Mouse (Mus musculus): Measurements from ENCODE around the gene Chst3. TPM values are rescaled to one million over a fixed set of nuclear protein-coding genes. Genes with fewer than 3 reads are reported as not detected.
A peak's percentile ranks its signal among the peaks of the same experiment; 100 is the strongest.
"Not testable (repeated sequence)": the region's sequence is repeated elsewhere in the genome, so short reads cannot be mapped to it uniquely, and the experiment has no call there.

The Chst3 gene
- polyA plus RNA-seq, 1 experiment from 2014 or later = 0.62 TPM

DNA sequence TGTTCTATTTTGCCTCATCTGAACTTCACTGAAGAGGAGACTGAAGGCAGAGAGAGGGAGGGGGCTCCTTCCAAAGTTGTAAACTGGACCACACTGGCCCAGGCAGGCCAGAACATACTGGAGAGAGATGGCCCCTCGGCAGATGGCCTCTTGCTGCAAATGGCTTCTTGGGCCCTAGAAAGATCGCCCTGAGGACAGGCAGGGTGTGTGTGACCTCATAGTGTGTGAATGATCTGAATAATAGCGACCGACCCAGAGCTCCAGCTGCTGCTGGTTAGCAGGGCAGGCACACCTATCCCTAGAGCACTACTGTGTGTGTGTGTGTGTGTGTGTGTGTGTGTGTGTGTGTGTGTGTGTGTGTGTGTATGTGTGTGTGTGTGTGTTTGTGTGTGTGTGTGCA is 33.1 kb upstream of the Chst3 start:
- H3K27ac ChIP-seq = no peak overlapping the region
- no peaks in the 10 kb centered on the region for H3K36me3 ChIP-seq
- no peak for ATAC-seq (replicated peaks; ENCODE audit: insufficient number of reproducible peaks, insufficient read depth, low FRiP score, low read depth)
- H3K4me3 ChIP-seq = no peak overlapping the region
- H3K27me3 ChIP-seq = no peaks in the 10 kb centered on the region
- no peaks in the 10 kb centered on the region for H3K9me3 ChIP-seq (replicated peaks)
- H3K9ac ChIP-seq = no peak overlapping the region
- 72% methylated on average over 4 of the region's 4 CpGs for WGBS
- H3K4me1 ChIP-seq (replicated peaks) = 0 out of 2 replicates have a peak, but pooled peaks cover 2% of the 10 kb centered on the region
- H3K4me2 ChIP-seq = no peak overlapping the region

DNA sequence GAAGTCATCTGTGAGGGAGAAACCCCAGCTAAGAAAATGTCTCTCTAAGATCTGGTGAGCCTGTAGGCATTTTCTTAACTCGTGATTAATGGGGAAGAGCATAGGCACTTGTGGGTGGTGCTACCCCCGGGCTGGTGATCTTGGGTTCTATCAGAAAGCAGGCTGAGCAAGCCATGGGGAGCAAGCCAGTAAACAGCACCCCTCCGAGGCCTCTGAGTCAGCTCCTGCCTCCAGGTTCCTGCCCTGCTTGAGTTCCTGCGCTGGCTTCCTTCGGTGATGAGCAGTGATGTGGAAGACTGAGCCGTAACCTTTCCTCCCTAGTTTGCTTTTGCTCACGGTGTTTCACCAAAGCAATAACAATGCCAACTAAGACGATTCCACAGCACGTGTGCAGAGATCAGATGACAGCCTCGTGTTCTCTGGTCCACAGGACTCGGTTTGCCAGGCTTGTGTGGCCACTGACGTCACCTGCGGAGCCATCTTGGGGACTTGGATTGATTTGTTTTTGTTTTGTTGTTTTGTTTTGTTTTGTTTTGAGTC is 31.4 kb upstream of the Chst3 start:
- 80% methylated on average over 13 of the region's 13 CpGs for WGBS

DNA sequence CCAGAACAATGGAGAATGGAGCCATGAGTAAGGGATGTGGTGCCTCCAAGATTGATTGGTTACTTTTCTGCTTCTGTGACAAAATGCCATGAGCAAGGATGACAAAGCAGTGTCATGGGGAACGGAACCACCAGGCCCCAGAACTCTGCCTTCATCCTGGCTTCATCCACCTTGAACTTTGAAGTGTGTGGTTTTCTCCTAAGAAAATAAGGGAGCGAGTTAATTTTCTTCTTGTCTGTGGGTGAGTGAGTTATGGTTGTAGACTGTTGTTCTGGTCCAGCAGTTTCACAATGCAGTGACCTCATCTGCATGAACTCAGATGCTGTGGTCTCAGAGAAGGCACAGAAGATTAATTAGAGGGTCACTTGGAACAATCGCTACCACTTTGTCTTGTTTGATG is 29.3 kb upstream of the Chst3 start:
- not testable (repeated sequence) for H3K27me3 ChIP-seq; H3K4me2 ChIP-seq; H3K4me3 ChIP-seq; H3K9ac ChIP-seq; ATAC-seq (replicated peaks; ENCODE audit: insufficient number of reproducible peaks, insufficient read depth, low FRiP score, low read depth); H3K36me3 ChIP-seq; H3K27ac ChIP-seq; H3K4me1 ChIP-seq (replicated peaks); H3K9me3 ChIP-seq (replicated peaks)
- 85% methylated on average over 3 of the region's 3 CpGs for whole genome bisulfite sequencing

More for the DNA sequence above, 31.4 kb upstream of the Chst3 start:
- no peaks in the 10 kb centered on the region for H3K36me3 ChIP-seq
- H3K4me1 ChIP-seq (replicated peaks) = no peaks in the 10 kb centered on the region
- H3K9me3 ChIP-seq (replicated peaks) = no peaks in the 10 kb centered on the region
- no peaks in the 10 kb centered on the region for H3K27me3 ChIP-seq
- H3K4me2 ChIP-seq = no peak overlapping the region
- ATAC-seq (replicated peaks; ENCODE audit: insufficient number of reproducible peaks, insufficient read depth, low FRiP score, low read depth) = no peak
- no peak overlapping the region for H3K4me3 ChIP-seq
- no peak overlapping the region for H3K27ac ChIP-seq
- H3K9ac ChIP-seq = no peak overlapping the region

DNA sequence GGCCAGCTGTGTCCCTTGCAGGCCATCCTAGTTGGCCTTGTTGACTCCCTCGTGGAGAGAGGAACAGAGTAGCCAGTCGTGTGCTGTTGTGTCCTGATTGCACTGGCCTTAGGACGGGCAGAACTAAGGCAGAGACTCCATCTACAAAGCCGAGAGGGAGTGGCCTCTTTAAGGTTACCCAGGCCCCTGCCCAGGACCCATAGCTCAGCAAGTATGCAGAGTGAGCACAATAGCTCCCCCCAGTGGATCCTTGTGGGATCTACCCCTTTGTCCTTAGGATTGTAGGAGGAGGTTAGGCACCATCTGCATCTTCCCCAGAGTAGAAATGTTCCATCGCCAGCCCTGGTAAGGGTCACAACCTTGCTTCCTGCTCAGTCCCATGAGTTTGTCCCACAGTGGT is 27.5 kb upstream of the Chst3 start:
- no peak for ATAC-seq (replicated peaks; ENCODE audit: insufficient number of reproducible peaks, insufficient read depth, low FRiP score, low read depth)
- H3K4me2 ChIP-seq = no peak overlapping the region
- no peak overlapping the region for H3K27ac ChIP-seq
- no peaks in the 10 kb centered on the region for H3K27me3 ChIP-seq
- no peak overlapping the region for H3K9ac ChIP-seq
- H3K4me3 ChIP-seq = no peak overlapping the region
- no peaks in the 10 kb centered on the region for H3K36me3 ChIP-seq
- no peaks in the 10 kb centered on the region for H3K9me3 ChIP-seq (replicated peaks)
- WGBS = 44% methylated on average over 5 of the region's 5 CpGs
- H3K4me1 ChIP-seq (replicated peaks) = no peaks in the 10 kb centered on the region

DNA sequence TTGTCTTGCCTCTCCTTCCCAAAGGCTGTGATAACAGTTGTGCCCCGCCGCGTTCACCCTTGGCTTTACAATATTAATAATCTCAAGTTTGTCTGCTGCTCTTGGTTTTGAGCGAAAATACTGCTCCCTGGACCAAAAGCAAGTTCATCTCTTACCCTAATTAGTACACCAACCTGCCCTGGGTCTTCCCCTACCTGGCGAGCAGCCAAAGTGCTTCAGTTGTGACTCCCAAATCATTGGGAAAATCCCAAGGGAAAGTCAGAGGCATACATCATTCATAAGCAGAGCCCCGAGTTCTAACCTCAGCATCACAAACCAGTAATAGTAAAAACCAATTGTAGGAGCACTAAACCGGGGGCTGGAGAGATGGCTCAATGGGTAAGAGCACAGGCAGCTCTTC is 26.6 kb upstream of the Chst3 start:
- Histone ChIP-seq H3K27ac (no peak overlapping the region), H3K4me1 (replicated peaks) (no peaks in the 10 kb centered on the region), H3K9me3 (replicated peaks) (no peaks in the 10 kb centered on the region), H3K36me3 (no peaks in the 10 kb centered on the region), H3K27me3 (no peaks in the 10 kb centered on the region), H3K9ac (no peak overlapping the region), H3K4me2 (no peak overlapping the region), H3K4me3 (no peak overlapping the region)
- ATAC-seq (replicated peaks; ENCODE audit: insufficient number of reproducible peaks, insufficient read depth, low FRiP score, low read depth) = no peak
- WGBS = 75% methylated on average over 7 of the region's 7 CpGs

DNA sequence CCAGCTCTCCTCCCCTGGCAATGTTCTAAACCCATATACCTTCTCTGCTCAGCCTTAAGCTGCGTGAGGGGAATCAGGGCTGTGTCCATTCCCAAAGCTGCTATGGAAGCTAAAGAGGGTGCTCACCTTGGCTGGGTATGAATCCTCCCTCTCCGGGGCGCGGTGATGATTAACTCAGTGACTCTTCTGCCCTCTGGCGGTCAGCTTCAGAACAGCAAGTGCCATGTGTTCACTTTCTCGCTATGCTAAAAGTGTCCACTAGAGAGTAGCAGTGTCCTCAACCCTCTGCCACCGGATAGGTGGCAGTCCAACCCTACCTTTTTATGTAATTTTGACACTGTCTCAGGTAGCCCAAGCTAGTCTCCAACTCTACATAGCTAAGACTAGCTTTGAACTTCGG is 26.0 kb upstream of the Chst3 start:
- Histone ChIP-seq H3K36me3 (no peaks in the 10 kb centered on the region), H3K9ac (no peak overlapping the region), H3K4me3 (no peak overlapping the region), H3K9me3 (replicated peaks) (no peaks in the 10 kb centered on the region), H3K4me2 (no peak overlapping the region), H3K27ac (no peak overlapping the region), H3K4me1 (replicated peaks) (no peaks in the 10 kb centered on the region), H3K27me3 (no peaks in the 10 kb centered on the region)
- WGBS = 2% methylated on average over 8 of the region's 8 CpGs
- peak; percentile 50; the same call in 1 of the 2 replicates for ATAC-seq (replicated peaks; ENCODE audit: insufficient number of reproducible peaks, insufficient read depth, low FRiP score, low read depth)

DNA sequence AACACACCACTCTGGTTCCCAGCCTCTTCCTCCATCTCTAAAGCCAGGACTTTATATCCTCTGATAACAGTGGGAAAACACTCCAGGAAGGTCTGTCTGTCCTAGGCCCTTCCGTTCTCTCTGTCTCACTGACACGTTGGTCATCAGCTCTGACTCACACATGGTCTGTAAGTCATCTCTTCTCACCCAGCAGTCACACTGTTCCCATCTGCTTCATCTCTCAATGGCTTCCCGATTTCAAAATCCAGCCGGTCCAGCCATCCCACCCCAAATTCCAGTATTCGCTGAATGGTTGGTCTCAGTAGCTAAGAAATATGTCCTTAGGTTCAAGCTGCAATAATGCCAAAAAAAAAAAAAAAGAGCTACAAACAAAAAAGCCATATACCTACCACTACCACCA is 24.9 kb upstream of the Chst3 start:
- no peak overlapping the region for H3K4me3 ChIP-seq
- no peaks in the 10 kb centered on the region for H3K4me1 ChIP-seq (replicated peaks)
- no peaks in the 10 kb centered on the region for H3K27me3 ChIP-seq
- no peak overlapping the region for H3K4me2 ChIP-seq
- H3K9ac ChIP-seq = no peak overlapping the region
- ATAC-seq (replicated peaks; ENCODE audit: insufficient number of reproducible peaks, insufficient read depth, low FRiP score, low read depth) = no peak
- no peak overlapping the region for H3K27ac ChIP-seq
- WGBS = 53% methylated on average over 5 of the region's 5 CpGs
- H3K36me3 ChIP-seq = no peaks in the 10 kb centered on the region
- no peaks in the 10 kb centered on the region for H3K9me3 ChIP-seq (replicated peaks)

DNA sequence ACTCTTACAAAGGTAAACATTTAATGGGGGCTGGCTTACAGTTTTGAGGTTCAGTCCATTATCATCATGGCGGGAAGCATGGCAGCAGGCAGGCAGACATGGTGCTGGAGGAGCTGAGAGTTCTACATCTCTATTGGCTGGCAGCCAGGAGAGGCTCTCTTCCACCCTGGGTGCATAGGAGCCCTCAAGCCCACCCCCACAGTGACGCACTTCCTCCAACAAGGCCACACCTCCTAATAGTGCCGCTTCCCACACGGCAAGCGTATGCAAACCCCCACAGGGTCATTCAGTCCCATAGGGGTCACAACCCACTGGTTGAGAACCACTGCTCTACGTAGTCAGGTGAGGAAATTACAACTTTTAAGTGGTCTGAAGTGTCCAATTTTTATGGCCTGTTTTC is 21.4 kb upstream of the Chst3 start:
- no peaks in the 10 kb centered on the region for H3K27me3 ChIP-seq
- no peaks in the 10 kb centered on the region for H3K9me3 ChIP-seq (replicated peaks)
- H3K27ac ChIP-seq = no peak overlapping the region
- no peaks in the 10 kb centered on the region for H3K4me1 ChIP-seq (replicated peaks)
- no peak overlapping the region for H3K4me3 ChIP-seq
- H3K9ac ChIP-seq = no peak overlapping the region
- no peak overlapping the region for H3K4me2 ChIP-seq
- H3K36me3 ChIP-seq = no peaks in the 10 kb centered on the region
- ATAC-seq (replicated peaks; ENCODE audit: insufficient number of reproducible peaks, insufficient read depth, low FRiP score, low read depth) = no peak
- WGBS = 83% methylated on average over 6 of the region's 6 CpGs

DNA sequence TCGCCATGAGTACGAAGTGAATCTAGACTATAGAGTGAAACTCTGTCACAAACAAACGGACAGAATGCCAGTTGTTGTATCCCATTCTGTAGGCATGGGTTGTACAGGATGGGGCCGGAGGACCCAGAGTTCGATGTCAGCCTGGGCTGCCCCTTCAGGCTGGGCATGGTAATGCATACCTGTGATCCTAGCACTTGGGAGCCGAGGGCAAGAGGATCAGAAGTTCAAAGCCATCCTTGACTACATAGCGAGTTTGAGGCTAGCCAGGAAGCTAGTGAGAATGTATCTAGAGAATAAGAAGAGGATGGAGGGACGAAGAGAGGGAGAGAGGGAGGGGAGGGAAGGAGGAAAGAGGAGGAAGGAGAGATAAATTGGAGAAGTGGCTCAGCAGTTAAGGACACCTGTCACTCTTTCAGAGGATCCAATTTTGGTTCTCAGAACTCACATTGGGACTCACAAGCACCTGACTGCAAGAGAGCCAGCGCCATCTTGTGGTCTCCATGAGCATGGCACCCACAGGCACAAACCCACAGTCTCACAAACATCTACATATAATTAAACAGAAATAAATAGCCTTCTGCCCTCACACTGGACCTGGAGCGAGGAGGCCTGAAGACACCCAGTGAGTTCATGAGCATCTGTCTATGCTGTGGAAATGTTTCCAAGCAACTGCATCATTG is 18.6 kb upstream of the Chst3 start:
- no peaks in the 10 kb centered on the region for H3K4me1 ChIP-seq (replicated peaks)
- H3K27me3 ChIP-seq = no peaks in the 10 kb centered on the region
- no peaks in the 10 kb centered on the region for H3K9me3 ChIP-seq (replicated peaks)
- ATAC-seq (replicated peaks; ENCODE audit: insufficient number of reproducible peaks, insufficient read depth, low FRiP score, low read depth) = no peak
- no peak overlapping the region for H3K27ac ChIP-seq
- no peak overlapping the region for H3K4me2 ChIP-seq
- WGBS = 59% methylated on average over 10 of the region's 10 CpGs
- H3K9ac ChIP-seq = no peak overlapping the region
- no peak overlapping the region for H3K4me3 ChIP-seq
- no peaks in the 10 kb centered on the region for H3K36me3 ChIP-seq

DNA sequence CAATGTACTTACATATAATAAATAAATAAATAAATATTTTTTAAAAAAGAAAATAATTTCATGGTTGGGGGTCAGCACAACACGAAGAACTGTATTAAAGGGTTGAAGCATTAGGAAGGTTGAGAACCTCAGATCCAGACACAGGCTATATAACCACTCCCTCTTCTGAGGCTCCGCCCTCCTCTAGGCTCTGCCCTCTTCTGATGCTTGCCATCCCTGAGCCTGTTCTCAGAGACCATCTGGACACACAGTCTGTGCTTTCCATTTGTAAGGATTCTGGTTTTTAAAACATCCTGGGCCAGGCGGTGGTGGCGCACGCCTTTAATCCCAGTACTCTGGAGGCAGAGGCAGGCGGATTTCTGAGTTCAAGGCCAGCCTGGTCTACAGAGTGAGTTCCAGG is 16.8 kb upstream of the Chst3 start:
- not testable (repeated sequence) for H3K4me2 ChIP-seq; H3K36me3 ChIP-seq; H3K4me3 ChIP-seq; H3K9ac ChIP-seq; H3K27me3 ChIP-seq; ATAC-seq (replicated peaks; ENCODE audit: insufficient number of reproducible peaks, insufficient read depth, low FRiP score, low read depth); H3K4me1 ChIP-seq (replicated peaks); H3K27ac ChIP-seq; H3K9me3 ChIP-seq (replicated peaks)
- 92% methylated on average over 6 of the region's 6 CpGs for WGBS

DNA sequence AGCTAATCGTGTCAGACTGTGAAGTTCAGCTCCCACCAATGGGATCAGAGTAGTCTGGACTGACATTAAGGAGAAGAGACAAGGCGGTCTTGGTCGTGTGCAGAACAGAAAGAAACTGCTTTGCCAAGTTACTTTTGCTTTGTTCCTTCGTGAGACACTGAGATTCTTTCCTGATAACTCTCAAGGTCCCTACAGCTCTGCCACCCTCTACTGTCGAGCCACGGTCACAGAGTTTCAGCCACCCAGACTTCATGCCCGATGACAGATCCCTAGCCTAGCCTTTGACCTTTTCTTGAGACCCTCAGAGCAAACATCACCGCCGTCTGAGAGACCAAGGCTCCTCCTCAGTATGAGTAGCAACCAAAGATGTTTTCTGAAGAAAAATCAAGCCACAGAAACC is 14.9 kb upstream of the Chst3 start:
- ATAC-seq (replicated peaks; ENCODE audit: insufficient number of reproducible peaks, insufficient read depth, low FRiP score, low read depth) = no peak
- Histone ChIP-seq H3K27ac (no peak overlapping the region), H3K4me2 (no peak overlapping the region), H3K36me3 (no peaks in the 10 kb centered on the region), H3K9me3 (replicated peaks) (no peaks in the 10 kb centered on the region), H3K27me3 (peaks cover 8% of the 10 kb centered on the region; the same call in 1 of the 2 replicates), H3K9ac (no peak overlapping the region), H3K4me3 (no peak overlapping the region), H3K4me1 (replicated peaks) (no peaks in the 10 kb centered on the region)
- 68% methylated on average over 9 of the region's 9 CpGs for WGBS

All from heart, embryonic 15.5 days (tissue).